In genomic region chr11:19020951-19021710, GRCm38 (mm10) we compare ENCODE assay signal across 7 mouse cellular contexts. TPM values are rescaled to one million over a fixed set of nuclear protein-coding genes. Genes with fewer than 3 reads are reported as not detected.
A peak's percentile ranks its signal among the peaks of the same experiment; 100 is the strongest.
DNase-seq lines count a peak whose midpoint lies in the region; ATAC-seq and TF ChIP-seq lines count a peak whose summit lies in the region.

No protein-coding gene starts in this region.

- TF ChIP-seq CTCF in C2C12 (IDR thresholded peaks at IDR 0.05; ENCODE audit: control insufficient read depth, insufficient read depth, insufficient read length) = no peak

- no peak overlapping the region for H3K9ac ChIP-seq in ES-E14 (ENCODE audit: insufficient read depth, low read depth, low read length, poor library complexity, severe bottlenecking)
- peak overlapping the region; percentile 99 for H3K9ac ChIP-seq in hindbrain, embryonic 12.5 days
- H3K9ac ChIP-seq in liver, embryonic 16.5 days (ENCODE audit: low read depth, low read length) = no peak overlapping the region

- H3K79me3 ChIP-seq in C2C12 (ENCODE audit: low read depth) = peaks cover 21% of the 10 kb centered on the region

- H3K27ac ChIP-seq in ES-E14 (ENCODE audit: insufficient read depth, low read depth, low read length, poor library complexity, severe bottlenecking) = no peak overlapping the region
- H3K27ac ChIP-seq in hindbrain, embryonic 12.5 days = peak overlapping the region; percentile 100
- no peak overlapping the region for H3K27ac ChIP-seq in liver, embryonic 16.5 days (ENCODE audit: low read length)

- no peaks in the 10 kb centered on the region for H3K27me3 ChIP-seq in C2C12 (ENCODE audit: control insufficient read depth, insufficient read depth, insufficient read length)
- no peaks in the 10 kb centered on the region for H3K27me3 ChIP-seq in hindbrain, embryonic 12.5 days
- H3K27me3 ChIP-seq in liver, embryonic 16.5 days (ENCODE audit: control insufficient read depth, insufficient read depth, low read depth, low read length) = peaks cover 55% of the 10 kb centered on the region
- peaks cover 3% of the 10 kb centered on the region for H3K27me3 ChIP-seq in splenic B cell, adult 2 months (ENCODE audit: control insufficient read depth, insufficient read depth, low read length, poor library complexity, severe bottlenecking)

- 2% methylated on average over 28 of the region's 28 CpGs for WGBS in hindbrain, embryonic 12.5 days
- 10% methylated on average over 28 of the region's 28 CpGs for WGBS in liver, embryonic 16.5 days (ENCODE audit: insufficient replicate concordance)

- no peak for DNase-seq in ES-E14 (ENCODE audit: low read depth, low spot score)
- DNase-seq in embryo, embryonic 9.5 days (ENCODE audit: extremely low spot score) = peak; percentile 75
- DNase-seq in splenic B cell, adult 2 months (ENCODE audit: low read depth, low spot score) = peak; percentile 13
- no peak for DNase-seq in ovary, postnatal 10 days (ENCODE audit: low spot score)

- no peaks in the 10 kb centered on the region for H3K36me3 ChIP-seq in C2C12 (ENCODE audit: control insufficient read depth, insufficient read depth)
- no peaks in the 10 kb centered on the region for H3K36me3 ChIP-seq in ES-E14 (ENCODE audit: control insufficient read depth, insufficient read depth, low read length, poor library complexity, severe bottlenecking)
- H3K36me3 ChIP-seq in hindbrain, embryonic 12.5 days = no peaks in the 10 kb centered on the region
- no peaks in the 10 kb centered on the region for H3K36me3 ChIP-seq in liver, embryonic 16.5 days (ENCODE audit: control insufficient read depth, insufficient read depth)
- H3K36me3 ChIP-seq in splenic B cell, adult 2 months (ENCODE audit: control insufficient read depth, insufficient read depth, low read length, poor library complexity, severe bottlenecking) = no peaks in the 10 kb centered on the region

- peaks cover 0 to under 1% of the 10 kb centered on the region in 2 experiments; a peak in 1 of 4 replicates for H3K4me1 ChIP-seq in ES-E14 (ENCODE audit: control insufficient read depth in 2 of 2, insufficient read depth in 2 of 2, low read length in 2 of 2, poor library complexity in 1 of 2)
- H3K4me1 ChIP-seq in hindbrain, embryonic 12.5 days = peaks cover 22% of the 10 kb centered on the region
- no peaks in the 10 kb centered on the region for H3K4me1 ChIP-seq in liver, embryonic 16.5 days (ENCODE audit: control insufficient read depth, low read depth, low read length)

- peak overlapping the region; percentile 85 for H3K4me2 ChIP-seq in hindbrain, embryonic 12.5 days (replicated peaks)
- H3K4me2 ChIP-seq in liver, embryonic 16.5 days (ENCODE audit: low read depth, low read length) = peak overlapping the region; percentile 74

- no peak overlapping the region for H3ac ChIP-seq in C2C12 (ENCODE audit: control insufficient read depth, insufficient read length, low read depth)

- H3K4me3 ChIP-seq in C2C12 (ENCODE audit: insufficient read depth, poor library complexity, severe bottlenecking) (peak overlapping the region; percentile 56), ES-E14 (ENCODE audit: insufficient read depth in 1 of 2, low read depth in 1 of 2, low read length in 2 of 2, poor library complexity in 1 of 2, severe bottlenecking in 1 of 2) (peak overlapping the region; percentile 57 to 62)
- H3K4me3 ChIP-seq in hindbrain, embryonic 12.5 days = peak overlapping the region; percentile 76
- peak overlapping the region; percentile 66 for H3K4me3 ChIP-seq in liver, embryonic 16.5 days (ENCODE audit: low read depth, low read length)

- no peaks in the 10 kb centered on the region for H3K9me3 ChIP-seq in ES-E14 (ENCODE audit: control insufficient read depth, insufficient read depth, low read depth, low read length)
- no peaks in the 10 kb centered on the region for H3K9me3 ChIP-seq in hindbrain, embryonic 12.5 days (replicated peaks)
- no peaks in the 10 kb centered on the region for H3K9me3 ChIP-seq in liver, embryonic 16.5 days (replicated peaks; ENCODE audit: control insufficient read depth, low read length)

- peaks cover 26% of the 10 kb centered on the region for H3K79me2 ChIP-seq in C2C12 (ENCODE audit: control insufficient read depth, insufficient read depth)

- peak; percentile 35 for ATAC-seq in hindbrain, embryonic 12.5 days (ENCODE audit: low FRiP score)
- ATAC-seq in liver, embryonic 16.5 days (ENCODE audit: low read depth) = no peak

- in situ Hi-C loops in ES-E14 (cut with MboI; ENCODE audit: low sequenced_read_pairs in 2 of 2, unreplicated experiment in 2 of 2) = no loop called here

TF ChIP-seq in C2C12, 6 proteins besides CTCF, POLR2A, EP300 and RAD21:
- TF ChIP-seq MAX (IDR thresholded peaks at IDR 0.05) (no peak), CEBPB (IDR thresholded peaks at IDR 0.05; ENCODE audit: low read depth) (no peak), USF1 (IDR thresholded peaks at IDR 0.05; ENCODE audit: low read depth) (no peak), MYOD1 (IDR thresholded peaks at IDR 0.05; ENCODE audit: control insufficient read depth, insufficient read length, low read depth) (no peak), FOSL1 (IDR thresholded peaks at IDR 0.05; ENCODE audit: insufficient read depth, low read length, poor library complexity, severe bottlenecking) (no peak), MYOG (IDR thresholded peaks at IDR 0.05; ENCODE audit: control insufficient read depth, extremely low read depth, insufficient read length) (no peak)

TF ChIP-seq in ES-E14, 5 proteins besides CTCF, POLR2A, EP300 and RAD21:
- TF ChIP-seq MAFK (IDR thresholded peaks at IDR 0.05; ENCODE audit: insufficient read depth, low read depth, low read length) = no peak
TF ChIP-seq in ES-E14: peak in this region for 0.

RNA-seq across cellular contexts. Expression of gene Meis1, which starts 2.3 kb away (rescaled TPM):
- 6.8 TPM for polyA plus RNA-seq in C2C12 (2012; fragmentation: generic; extraction: Trizol)
- total RNA-seq in ES-E14 (2012; rRNA removed) = 2.5 and 6.2 TPM in 2 replicates
- polyA plus RNA-seq in hindbrain, embryonic 12.5 days (2016; fragmentation: Nextera tagmentation; extraction: Ambion mirVana) = 173 and 204 TPM in 2 replicates
- 8.0 and 8.5 TPM in 2 replicates for polyA plus RNA-seq in liver, embryonic 16.5 days (2015; fragmentation: Nextera tagmentation; extraction: Ambion mirVana)

Comparison
In these comparisons a context has a peak if more than half of its experiments do, and no peak if none do; other contexts are left out.
1. DNase-seq: peak in embryo, embryonic 9.5 days (single experiment) and splenic B cell, adult 2 months (single experiment); none in ES-E14 (single experiment) and ovary, postnatal 10 days (single experiment).
2. RNA of gene Meis1, which starts 2.3 kb away (polyA plus RNA-seq): 173 to 204 TPM in hindbrain, embryonic 12.5 days; 8.0 to 8.5 TPM in liver, embryonic 16.5 days and 6.8 TPM in C2C12 (single experiment); every median in the first group is over 10 times any median in the second.
3. Peak in every context shown above with its lines, with median percentiles within 50 percentile points of each other: H3K4me3 ChIP-seq.